Mouse (Mus musculus) adrenal gland, postnatal 0 days (tissue): Measurements from ENCODE around the gene Zfp729b. TPM values are rescaled to one million over a fixed set of nuclear protein-coding genes. Genes with fewer than 3 reads are reported as not detected.

Source experiments
- polyA plus RNA-seq: library from polyadenylated mRNA; unstranded; fragments of >200 nt; fragmentation: Nextera tagmentation; extraction: Ambion mirVana; gene quantifications from 2 replicates; pipeline ENCODE4 v1.2.1, GENCODE M21; 2015

The Zfp729b gene
- polyA plus RNA-seq: 3.7 and 4.0 TPM in 2 replicates

GRCm38 (mm10) chr13:67609066-67609876, at the start of gene Zfp729b:
Gene Zfp729b (minus strand): TSS chr13:67609707.

GRCm38 (mm10) chr13:67637294-67638007, 27.9 kb upstream of the Zfp729b start, which contains the start of the genes Gm49345 and Zfp729a:
Gene Gm49345 (minus strand): TSS chr13:67637769.
Gene Zfp729a (minus strand): TSS chr13:67637791.

GRCm38 (mm10) chr13:67553730-67554129, 55.8 kb downstream of the Zfp729b start, which contains the start of gene Zfp748:
Gene Zfp748 (minus strand): TSS chr13:67553830.

Other genes with a start within 250 kb of the Zfp729b start
- 0.43 and 1.7 TPM in 2 replicates for gene Gm28044, start 249.2 kb downstream of the Zfp729b start, polyA plus RNA-seq
- 0.76 and 0.87 TPM in 2 replicates for gene Zfp953, start 249.1 kb downstream of the Zfp729b start, polyA plus RNA-seq
- gene Gm28041, start 234.0 kb downstream of the Zfp729b start, polyA plus RNA-seq: 0.57 and 0.80 TPM in 2 replicates
- 0.74 and 0.84 TPM in 2 replicates for gene Zfp456, start 233.9 kb downstream of the Zfp729b start, polyA plus RNA-seq
- gene Zfp429, start 209.9 kb downstream of the Zfp729b start, polyA plus RNA-seq: 5.2 and 5.7 TPM in 2 replicates
- gene Zfp459, start 188.3 kb downstream of the Zfp729b start, polyA plus RNA-seq: 0.12 and 0.19 TPM in 2 replicates
- gene Zfp874a, start 158.1 kb downstream of the Zfp729b start, polyA plus RNA-seq: 12.6 and 15.1 TPM in 2 replicates
- gene Zfp874b, start 125.4 kb downstream of the Zfp729b start, polyA plus RNA-seq: 4.2 and 4.6 TPM in 2 replicates
- 5.8 and 6.9 TPM in 2 replicates for gene Zfp58, start 109.2 kb downstream of the Zfp729b start, polyA plus RNA-seq
- gene Gm26965, start 83.6 kb downstream of the Zfp729b start, polyA plus RNA-seq: not detected in 2 replicates
- 45.3 and 77.5 TPM in 2 replicates for gene Zfp87, start 83.5 kb downstream of the Zfp729b start, polyA plus RNA-seq
- gene Zfp748, start 55.9 kb downstream of the Zfp729b start, polyA plus RNA-seq: 7.8 and 9.3 TPM in 2 replicates
- gene Gm49345, start 28.1 kb upstream of the Zfp729b start, polyA plus RNA-seq: not detected in 2 replicates
- 1.4 and 1.7 TPM in 2 replicates for gene Zfp729a, start 28.1 kb upstream of the Zfp729b start, polyA plus RNA-seq
- gene Zfp738, start 77.4 kb upstream of the Zfp729b start, polyA plus RNA-seq: 10.0 and 10.3 TPM in 2 replicates
- gene Zfp65, start 119.5 kb upstream of the Zfp729b start, polyA plus RNA-seq: 3.7 and 5.6 TPM in 2 replicates
- gene Zfp85, start 145.5 kb upstream of the Zfp729b start, polyA plus RNA-seq: 6.7 and 9.9 TPM in 2 replicates
- gene Zfp493, start 170.0 kb upstream of the Zfp729b start, polyA plus RNA-seq: 2.4 and 2.8 TPM in 2 replicates
- 10.7 and 12.7 TPM in 2 replicates for gene Zfp273, start 204.0 kb upstream of the Zfp729b start, polyA plus RNA-seq
- gene Gm10037, start 221.4 kb upstream of the Zfp729b start, polyA plus RNA-seq: 4.8 and 5.0 TPM in 2 replicates